Mouse (Mus musculus): ENCODE measurements around the gene Gm20708.

DNA sequence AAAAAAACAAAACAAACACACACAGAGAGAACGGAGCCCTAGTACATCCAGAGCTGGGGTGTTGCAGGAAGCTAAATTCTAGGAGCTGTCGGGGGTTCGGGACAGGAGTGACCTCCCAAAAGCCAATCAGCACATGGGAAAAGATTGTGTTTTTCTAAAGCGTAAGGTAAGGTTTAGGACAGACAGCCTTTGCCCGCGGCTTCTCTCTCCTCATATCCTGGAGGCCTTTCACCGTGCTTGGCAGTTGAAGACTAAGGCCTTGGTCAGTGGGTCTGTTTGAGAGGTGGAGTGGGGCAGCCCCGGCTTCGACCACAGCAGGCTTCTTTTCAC, 26.8 kb upstream of the Gm20708 start:
- TF ChIP-seq CTCF (conservative IDR thresholded peaks at IDR 0.05; ENCODE audit: low read length) = no peak
- TF ChIP-seq NANOG (IDR thresholded peaks at IDR 0.05; ENCODE audit: borderline replicate concordance, low read length) = no peak
- TF ChIP-seq POU5F1 (IDR thresholded peaks at IDR 0.05; ENCODE audit: borderline replicate concordance, low read length) = no peak

All from E14TG2a.4 (cell line).